Mouse (Mus musculus) liver, embryonic 14.5 days (tissue): ENCODE data around the gene Arnt.

Experiments
- CTCF ChIP-seq: IDR thresholded peaks from 2 replicates; pipeline ENCODE4 v1.5.1; 2016; ENCODE audit warnings: antibody characterized with exemption, low read depth, control low read depth
- EP300 ChIP-seq: IDR thresholded peaks from 2 replicates; pipeline ENCODE4 v1.6.1; 2016; ENCODE audit warnings: antibody characterized with exemption, low read depth

GRCm38 (mm10) chr3:95523662-95524061, 89.5 kb downstream of the Arnt start:
- TF ChIP-seq EP300 (no peak), CTCF (no peak)
